Mouse (Mus musculus): ENCODE measurements at regions not wholly inside any gene's neighbourhood (a gene's known extent, or its start where the extent isn't known, plus 50 kb on each side); places are given as distances from the start of the nearest gene placed in this dataset.

GRCm38 (mm10) chr1:77820101-77820500, 305.2 kb upstream of the Epha4 start:
- TF ChIP-seq USF1 (IDR thresholded peaks at IDR 0.05; ENCODE audit: low read depth) (no peak), POLR2A (IDR thresholded peaks at IDR 0.05; ENCODE audit: insufficient read length, low read depth) (no peak), MYOG (IDR thresholded peaks at IDR 0.05; ENCODE audit: control insufficient read depth in 1 of 3, insufficient read depth in 1 of 3, insufficient read length in 2 of 3, low read depth in 2 of 3) (no peak), TCF12 (IDR thresholded peaks at IDR 0.05; ENCODE audit: insufficient read depth, poor library complexity, severe bottlenecking) (no peak), POLR2AphosphoS2 (IDR thresholded peaks at IDR 0.05; ENCODE audit: insufficient read length, low read depth) (no peak), E2F4 (IDR thresholded peaks at IDR 0.05; ENCODE audit: insufficient read depth) (no peak), TCF3 (IDR thresholded peaks at IDR 0.05; ENCODE audit: insufficient read length, low read depth) (no peak), SRF (IDR thresholded peaks at IDR 0.05; ENCODE audit: control insufficient read depth, insufficient read length, low read depth) (no peak)

Measured in myocyte (in vitro differentiated cells).